Mouse (Mus musculus) liver, embryonic 18 days (tissue): ENCODE measurements around the gene Zfp948. TPM values are rescaled to one million over a fixed set of nuclear protein-coding genes. Genes with fewer than 3 reads are reported as not detected.

ENCODE experiments used
- polyA plus RNA-seq: library from polyadenylated mRNA; depleted of rRNA; stranded (reverse); fragments of >200 nt; gene quantifications from 2 replicates; pipeline ENCODE4 v1.2.3, GENCODE M21; 2012; rRNA removed

Gene Zfp948
- 2.6 and 2.9 TPM in 2 replicates for polyA plus RNA-seq

GRCm38 (mm10) chr17:21566728-21567349 lies at the start of gene Zfp948:
Gene Zfp948 (plus strand): TSS chr17:21567008.

DNA sequence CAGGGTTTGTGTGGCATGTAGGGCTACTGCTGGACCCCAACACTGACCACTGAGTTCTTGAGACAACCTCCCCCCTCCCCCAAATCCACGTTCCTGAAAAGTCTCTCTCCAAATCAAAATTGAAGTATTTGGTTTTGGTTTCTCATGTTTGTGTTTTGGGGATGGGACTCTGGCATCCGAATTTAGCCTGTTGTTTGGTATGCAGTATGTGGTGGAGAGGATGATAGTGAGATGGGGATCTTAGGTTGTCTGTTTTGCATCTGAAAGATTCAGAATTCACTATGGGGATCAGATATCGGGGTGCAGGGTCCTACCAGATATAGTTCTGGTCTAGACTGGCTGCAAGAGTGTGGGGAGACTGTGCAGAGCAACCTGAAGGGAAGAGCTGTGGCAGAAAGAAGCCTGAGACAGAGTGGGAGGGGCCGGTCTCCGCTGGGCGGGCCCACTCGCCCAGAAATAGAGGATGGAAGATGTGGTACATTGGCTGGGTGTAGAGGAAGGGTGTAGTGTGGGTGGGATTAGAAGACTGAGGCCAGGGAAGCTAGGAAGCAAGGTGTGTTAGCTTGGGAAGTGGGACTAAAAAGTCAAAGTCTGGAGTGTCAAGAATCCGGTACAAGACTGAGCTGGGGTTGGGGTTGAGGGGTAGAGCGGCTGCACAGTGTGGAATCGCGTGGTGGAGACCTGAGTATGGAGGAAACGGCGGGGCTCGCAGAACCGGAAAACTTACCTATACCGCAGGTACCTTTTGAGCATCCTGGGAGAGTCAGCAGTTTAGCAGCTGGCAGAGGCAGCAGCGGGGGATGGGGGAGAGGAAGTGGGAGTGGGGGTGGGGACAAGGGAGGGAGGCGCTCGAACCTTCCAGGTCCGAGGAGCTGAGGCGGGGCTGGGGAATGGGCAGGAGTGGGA lies 31.5 kb upstream of the Zfp948 start, which contains the start of gene Zfp52:
Zfp52 (plus strand) TSS at position 444 of the 906 bp plus-strand sequence.

Other genes with a start within 250 kb of the Zfp948 start
- gene Zfp677, start 183.3 kb upstream of the Zfp948 start, polyA plus RNA-seq = 0.28 and 0.34 TPM in 2 replicates
- 1.0 and 1.1 TPM in 2 replicates for gene Zfp54, start 143.8 kb upstream of the Zfp948 start, polyA plus RNA-seq
- gene Zfp51, start 116.6 kb upstream of the Zfp948 start, polyA plus RNA-seq = 2.3 and 2.4 TPM in 2 replicates
- gene Zfp53, start 78.0 kb upstream of the Zfp948 start, polyA plus RNA-seq = 1.6 TPM in 2 replicates
- 0.53 and 0.56 TPM in 2 replicates for gene Zfp52, start 31.5 kb upstream of the Zfp948 start, polyA plus RNA-seq
- 0.88 and 0.94 TPM in 2 replicates for gene Zfp983, start 83.6 kb downstream of the Zfp948 start, polyA plus RNA-seq
- 0.75 and 3.8 TPM in 2 replicates for gene Gm10226, start 124.9 kb downstream of the Zfp948 start, polyA plus RNA-seq
- gene Zfp760, start 140.7 kb downstream of the Zfp948 start, polyA plus RNA-seq = 2.8 and 3.4 TPM in 2 replicates
- 1.0 TPM in 2 replicates for gene Zfp229, start 163.8 kb downstream of the Zfp948 start, polyA plus RNA-seq